Mouse (Mus musculus) limb, embryonic 11.5 days (tissue): Measurements from ENCODE around the gene Top2b. TPM values are rescaled to one million over a fixed set of nuclear protein-coding genes. Genes with fewer than 3 reads are reported as not detected.

Experiments
- ATAC-seq: fragments of 200-750 bp; cut with Nextera tagmentation; 2 replicates; pipeline ENCODE4 v1.8.0; 2017; ENCODE audit warnings: low read depth; ENCODE audit not compliant: insufficient number of reproducible peaks, low FRiP score, low TSS enrichment
- DNase-seq: peaks from one replicate; pipeline ENCODE4 v3.0.0-alpha.2; 2015; ENCODE audit warnings: low spot score
- H3K27ac ChIP-seq: fragments of 300-500 bp; sonication (generic); replicated peaks from 2 replicates; pipeline ENCODE4 v1.5.1; 2014; ENCODE audit warnings: low read depth, mild to moderate bottlenecking, low read length
- H3K27me3 ChIP-seq: fragments of 300-500 bp; sonication (generic); 2 replicates; pipeline ENCODE4 v1.6.1; 2014; ENCODE audit warnings: mild to moderate bottlenecking, low read length, mixed read lengths; ENCODE audit not compliant: control insufficient read depth, insufficient read depth
- H3K36me3 ChIP-seq: fragments of 300-500 bp; sonication (generic); 2 replicates; pipeline ENCODE4 v1.6.1; 2014; ENCODE audit warnings: mild to moderate bottlenecking, low read length, moderate library complexity, mixed read lengths; ENCODE audit not compliant: control insufficient read depth, insufficient read depth
- H3K4me1 ChIP-seq: fragments of 300-500 bp; sonication (generic); 2 replicates; pipeline ENCODE4 v1.6.1; 2014; ENCODE audit warnings: low read length, mixed read lengths; ENCODE audit not compliant: control insufficient read depth, insufficient read depth
- H3K4me2 ChIP-seq: fragments of 300-500 bp; sonication (generic); 2 replicates; pipeline ENCODE4 v1.6.1; 2014; ENCODE audit warnings: low read depth, mild to moderate bottlenecking, moderate library complexity; ENCODE audit not compliant: severe bottlenecking
- H3K4me3 ChIP-seq: fragments of 300-500 bp; sonication (generic); 2 replicates; pipeline ENCODE4 v1.5.1; 2014; ENCODE audit warnings: low read depth, low read length
- H3K9ac ChIP-seq: fragments of 300-500 bp; sonication (generic); 2 replicates; pipeline ENCODE4 v1.6.1; 2014; ENCODE audit warnings: mild to moderate bottlenecking, low read length
- H3K9me3 ChIP-seq: fragments of 300-500 bp; sonication (generic); 2 replicates; pipeline ENCODE4 v1.6.1; 2016; ENCODE audit warnings: low read length; ENCODE audit not compliant: control insufficient read depth
- WGBS: fragments of 180-500 bp; shearing (Covaris S2); extraction: QIAGEN DNeasy Blood & Tissue Kit; methylation state at CpG from one replicate; pipeline ENCODE4 v1.1.7; 2014; 5-methylcytosine and 5-hydroxymethylcytosine counted together
- polyA plus RNA-seq: library from polyadenylated mRNA; unstranded; fragments of >200 nt; fragmentation: Nextera tagmentation; extraction: Ambion mirVana; gene quantifications from 2 replicates; pipeline ENCODE4 v1.2.1, GENCODE M21; 2014

Top2b gene
- 155 and 168 TPM in 2 replicates for polyA plus RNA-seq

DNA sequence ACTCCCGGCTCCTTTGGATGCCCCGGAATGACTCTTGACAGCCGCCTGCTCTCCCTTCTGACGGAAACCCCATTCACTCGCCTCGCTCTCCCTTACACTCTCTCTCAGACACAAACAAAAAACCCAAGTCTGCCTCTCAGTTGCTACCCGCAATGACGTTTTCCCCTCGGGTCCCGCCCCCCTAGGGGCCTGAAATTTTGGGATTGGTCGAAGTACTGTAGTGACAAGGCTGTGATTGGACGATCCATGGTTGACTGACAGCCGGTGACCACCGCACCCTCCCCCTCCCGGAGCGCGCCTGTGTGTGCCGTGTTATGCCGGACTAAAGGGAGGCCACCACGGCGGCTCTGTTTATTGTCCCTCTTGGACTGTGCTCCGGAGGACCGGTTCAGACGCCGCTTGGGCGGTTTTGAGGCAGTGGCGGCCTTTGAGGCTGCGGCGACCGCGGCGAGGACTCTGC is at the start of gene Top2b:
Gene Top2b, plus strand, starts transcription at position 302 of the 460 bp plus-strand sequence.
- Histone ChIP-seq H3K4me2 (peak within 1 kb of the TSS; percentile 72), H3K27me3 (no peaks in the 10 kb centered on the region), H3K4me1 (0 out of 2 replicates have a peak, but pooled peaks cover 5% of the 10 kb centered on the region), H3K9ac (peak within 1 kb of the TSS; percentile 99), H3K27ac (peak within 1 kb of the TSS; percentile 97), H3K4me3 (peak within 1 kb of the TSS; percentile 78), H3K36me3 (no peaks in the 10 kb centered on the region), H3K9me3 (no peaks in the 10 kb centered on the region)
- ATAC-seq (peak; percentile 99), DNase-seq (peak; percentile 99)
- WGBS, result under 1% methylated on average over 32 of the region's 32 CpGs

DNA sequence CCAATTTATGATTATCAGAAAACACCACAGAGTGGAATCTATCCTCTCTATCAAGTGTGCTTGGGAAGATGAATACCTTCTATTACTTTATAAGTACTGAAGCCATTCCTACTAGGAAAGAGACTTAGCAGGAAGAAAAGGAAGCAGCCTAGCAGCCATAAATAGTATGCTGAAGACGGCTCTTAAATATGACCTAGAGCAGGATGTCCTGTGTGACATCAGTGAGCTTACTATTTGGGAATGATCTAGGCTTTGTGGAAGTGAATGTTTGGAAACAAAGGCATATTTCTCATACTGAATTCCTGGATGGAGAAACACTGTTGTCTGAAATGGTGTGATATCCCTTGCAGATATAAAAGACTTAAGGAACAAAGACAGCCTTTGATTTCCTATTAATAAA is 48.3 kb upstream of the Top2b start:
- Histone ChIP-seq H3K27me3 (no peaks in the 10 kb centered on the region), H3K9me3 (no peaks in the 10 kb centered on the region), H3K36me3 (no peaks in the 10 kb centered on the region), H3K4me3 (no peak overlapping the region), H3K4me2 (no peak overlapping the region), H3K27ac (no peak overlapping the region), H3K4me1 (0 out of 2 replicates have a peak, but pooled peaks cover 4% of the 10 kb centered on the region), H3K9ac (no peak overlapping the region)
- WGBS, result 76% methylated on average over 1 of the region's 1 CpGs
- no peak for ATAC-seq
- DNase-seq, result no peak

DNA sequence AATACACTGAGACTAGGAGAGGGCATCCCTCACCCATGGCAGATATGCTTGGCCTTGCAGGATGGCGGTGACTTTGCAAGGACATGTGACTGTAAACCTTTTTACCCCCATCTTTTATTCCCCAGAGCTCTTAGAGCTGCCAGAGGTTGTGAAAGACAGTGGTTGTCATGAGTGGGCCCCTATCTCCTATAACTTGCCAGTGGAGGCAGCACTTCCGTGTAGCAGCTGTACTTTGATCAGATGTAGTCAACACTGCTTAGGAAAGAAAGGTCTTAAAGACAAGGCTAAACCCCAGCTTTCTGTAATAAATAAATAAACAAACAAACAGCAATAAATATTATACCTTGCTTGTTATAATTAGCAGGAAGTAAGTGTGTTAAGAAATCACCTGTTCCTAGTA is 45.2 kb upstream of the Top2b start:
- Histone ChIP-seq H3K9me3 (no peaks in the 10 kb centered on the region), H3K36me3 (no peaks in the 10 kb centered on the region), H3K27ac (no peak overlapping the region), H3K27me3 (no peaks in the 10 kb centered on the region), H3K4me3 (no peak overlapping the region), H3K4me2 (no peak overlapping the region), H3K4me1 (no peaks in the 10 kb centered on the region), H3K9ac (no peak overlapping the region)
- ATAC-seq, result no peak
- 90% methylated on average over 2 of the region's 2 CpGs for WGBS
- no peak for DNase-seq

DNA sequence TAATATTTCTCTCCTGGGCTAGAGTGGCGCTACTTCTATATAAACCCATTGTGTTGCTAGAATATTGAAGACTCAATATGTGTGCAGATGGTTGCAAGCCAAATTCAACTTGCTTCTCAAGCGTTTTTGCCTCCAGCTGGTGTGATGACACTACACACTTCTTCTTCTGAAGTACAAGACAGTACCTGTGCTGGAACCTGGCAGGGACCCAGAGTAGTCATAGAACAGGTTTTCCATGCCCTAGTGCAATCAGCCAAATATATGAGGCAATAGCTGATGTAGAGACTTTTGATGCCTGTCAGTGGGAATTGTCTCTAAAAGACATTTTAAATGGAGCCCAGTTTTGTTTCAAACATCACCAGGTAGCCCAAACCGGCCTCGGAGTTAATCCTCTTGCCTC is 40.6 kb upstream of the Top2b start:
- 78% methylated on average over 4 of the region's 4 CpGs for WGBS
- no peak for ATAC-seq
- no peak overlapping the region for H3K4me3 ChIP-seq

DNA sequence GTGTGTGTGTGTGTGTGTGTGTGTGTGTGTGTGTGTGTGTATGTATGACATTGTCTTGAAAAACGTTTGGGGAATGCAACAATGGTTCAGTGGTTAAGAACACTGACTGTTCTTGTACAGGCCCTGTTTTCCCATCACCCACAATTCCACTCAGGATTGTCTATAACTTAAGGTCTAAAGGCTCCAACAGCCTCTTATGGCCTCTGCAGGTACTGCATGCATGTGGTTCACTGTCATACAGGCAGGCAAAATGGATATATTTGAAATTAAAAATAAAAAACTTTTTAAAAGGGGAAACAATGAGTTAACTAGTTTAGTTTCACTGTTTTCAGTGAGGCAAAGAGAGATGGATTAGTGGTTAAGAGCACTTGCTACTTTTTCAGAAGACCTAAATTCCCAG is 39.8 kb upstream of the Top2b start:
- Histone ChIP-seq H3K4me3 (no peak overlapping the region), H3K27me3 (no peaks in the 10 kb centered on the region), H3K9ac (no peak overlapping the region), H3K9me3 (no peaks in the 10 kb centered on the region), H3K4me1 (peaks cover 6% of the 10 kb centered on the region; the same call in 1 of the 2 replicates), H3K27ac (no peak overlapping the region), H3K4me2 (no peak overlapping the region), H3K36me3 (no peaks in the 10 kb centered on the region)
- DNase-seq (no peak), ATAC-seq (no peak)
- WGBS, result 59% methylated on average over 1 of the region's 1 CpGs

More for the DNA sequence above, 40.6 kb upstream of the Top2b start:
- H3K4me2 ChIP-seq, result no peak overlapping the region
- H3K4me1 ChIP-seq, result peaks cover 6% of the 10 kb centered on the region; the same call in 1 of the 2 replicates
- H3K9me3 ChIP-seq, result no peaks in the 10 kb centered on the region
- H3K27me3 ChIP-seq, result no peaks in the 10 kb centered on the region
- H3K27ac ChIP-seq, result no peak overlapping the region
- no peak for DNase-seq
- no peaks in the 10 kb centered on the region for H3K36me3 ChIP-seq
- H3K9ac ChIP-seq, result no peak overlapping the region

DNA sequence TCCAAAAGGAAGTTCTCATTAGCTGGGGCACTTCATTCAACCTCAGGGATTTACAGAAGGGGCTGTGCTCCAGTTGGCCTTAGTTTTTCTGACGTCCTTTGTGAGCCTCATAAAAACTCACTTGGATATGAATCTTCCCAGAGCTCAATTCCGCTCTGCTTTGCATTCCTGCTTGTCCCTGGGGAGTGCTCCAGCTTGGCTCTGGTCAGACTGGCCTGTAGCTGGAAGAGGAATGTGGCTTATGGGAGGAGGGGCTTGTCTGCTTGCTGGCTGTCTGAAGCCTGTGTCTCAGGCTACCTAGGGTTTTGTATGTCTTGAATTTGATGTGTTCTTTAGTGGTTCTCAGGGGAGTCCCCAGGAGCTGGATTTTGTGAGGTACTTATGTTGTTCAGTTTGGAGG is 36.4 kb upstream of the Top2b start:
- peak; percentile 79 for DNase-seq
- no peak overlapping the region for H3K4me3 ChIP-seq
- peak; percentile 92 for ATAC-seq
- WGBS, result 5% methylated on average over 2 of the region's 2 CpGs
- H3K9ac ChIP-seq, result no peak overlapping the region
- no peaks in the 10 kb centered on the region for H3K27me3 ChIP-seq
- peaks cover 6% of the 10 kb centered on the region; the same call in 1 of the 2 replicates for H3K4me1 ChIP-seq
- H3K27ac ChIP-seq, result peak overlapping the region; percentile 95
- H3K36me3 ChIP-seq, result no peaks in the 10 kb centered on the region
- H3K9me3 ChIP-seq, result no peaks in the 10 kb centered on the region
- H3K4me2 ChIP-seq, result no peak overlapping the region

DNA sequence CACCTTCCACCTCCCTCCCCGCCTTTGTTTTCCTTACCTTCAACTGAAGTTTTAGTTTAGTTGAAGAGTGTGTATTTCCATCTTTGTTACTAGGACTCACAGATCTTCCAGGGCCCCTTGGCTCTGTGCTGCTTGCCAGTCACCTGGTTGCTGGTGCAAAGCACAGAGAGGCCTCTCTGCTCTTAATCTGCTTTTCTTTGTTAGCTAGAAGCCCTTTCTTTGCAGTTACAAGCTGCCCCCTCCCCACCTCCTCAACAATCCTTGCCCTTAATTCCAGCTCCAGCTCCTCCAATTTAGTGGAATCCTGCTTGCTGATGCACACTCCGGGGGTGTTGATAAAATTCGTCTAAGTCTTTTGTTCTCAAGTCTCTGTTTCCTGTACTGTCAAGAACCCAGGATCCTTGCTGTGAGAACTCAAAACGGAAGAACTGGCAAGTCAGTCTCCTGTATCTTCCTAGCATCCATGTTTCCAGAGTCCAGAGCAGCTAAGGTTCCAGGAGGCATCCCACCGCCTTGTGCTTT is 36.0 kb upstream of the Top2b start:
- Histone ChIP-seq H3K4me2 (no peak overlapping the region), H3K9me3 (no peaks in the 10 kb centered on the region)

DNA sequence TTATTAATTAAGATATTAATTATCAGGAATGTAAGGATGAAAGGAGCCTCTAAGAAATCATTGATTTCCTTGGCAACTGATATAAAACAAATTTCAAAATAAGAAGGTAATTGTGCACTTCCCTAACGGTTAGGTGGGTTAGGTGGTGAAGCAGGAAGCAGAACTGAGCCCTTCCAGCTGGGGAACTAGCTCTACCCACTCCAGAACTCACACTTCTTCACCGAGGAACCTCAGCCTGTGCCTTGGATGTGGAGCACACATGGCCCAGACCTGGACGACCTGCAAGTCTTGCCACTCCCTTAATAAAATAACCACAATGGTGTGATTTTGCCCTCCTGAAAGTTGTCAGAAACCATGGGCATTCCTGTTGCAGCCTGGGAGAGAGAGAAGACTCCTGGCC is 35.2 kb upstream of the Top2b start:
- H3K36me3 ChIP-seq, result no peaks in the 10 kb centered on the region
- H3K4me3 ChIP-seq, result no peak overlapping the region
- peaks cover 6% of the 10 kb centered on the region; the same call in 1 of the 2 replicates for H3K4me1 ChIP-seq
- ATAC-seq, result no peak
- H3K9ac ChIP-seq, result no peak overlapping the region
- no peaks in the 10 kb centered on the region for H3K9me3 ChIP-seq
- no peak overlapping the region for H3K4me2 ChIP-seq
- 0 out of 2 replicates have a peak overlapping the region, but pooled peaks have one; percentile 95 for H3K27ac ChIP-seq
- DNase-seq, result no peak
- H3K27me3 ChIP-seq, result no peaks in the 10 kb centered on the region
- WGBS, result 60% methylated on average over 3 of the region's 3 CpGs

More for the DNA sequence above, 36.0 kb upstream of the Top2b start:
- Histone ChIP-seq H3K9ac (peak overlapping the region; percentile 31; the same call in 1 of the 2 replicates), H3K27me3 (no peaks in the 10 kb centered on the region), H3K36me3 (no peaks in the 10 kb centered on the region), H3K4me3 (no peak overlapping the region), H3K27ac (peak overlapping the region; percentile 95), H3K4me1 (peaks cover 6% of the 10 kb centered on the region; the same call in 1 of the 2 replicates)
- DNase-seq (peak; percentile 46), ATAC-seq (peak; percentile 42)
- 49% methylated on average over 5 of the region's 5 CpGs for WGBS
